7 mouse cellular contexts compared by ENCODE assay signal in genomic region chr12:54312522-54313210, GRCm38 (mm10).
DNase-seq lines count a peak whose midpoint lies in the region; ATAC-seq and TF ChIP-seq lines count a peak whose summit lies in the region.

No protein-coding gene starts in this region.

- H3K27me3 ChIP-seq in hindbrain, embryonic 12.5 days = peaks cover 14% of the 10 kb centered on the region
- H3K27me3 ChIP-seq in liver, embryonic 11.5 days (replicated peaks; ENCODE audit: control insufficient read depth, insufficient read depth, low read length) = peaks cover 7% of the 10 kb centered on the region

- H3K9me3 ChIP-seq in hindbrain, embryonic 12.5 days (replicated peaks) = no peaks in the 10 kb centered on the region
- no peaks in the 10 kb centered on the region for H3K9me3 ChIP-seq in liver, embryonic 11.5 days (ENCODE audit: control insufficient read depth, low read length)

- H3K4me2 ChIP-seq in hindbrain, embryonic 12.5 days (replicated peaks) = peak overlapping the region; percentile 85
- H3K4me2 ChIP-seq in liver, embryonic 11.5 days = peak overlapping the region; percentile 70

- H3K9ac ChIP-seq in hindbrain, embryonic 12.5 days = peak overlapping the region; percentile 67
- H3K9ac ChIP-seq in liver, embryonic 11.5 days (ENCODE audit: low read depth, low read length) = no peak overlapping the region

- no peak for TF ChIP-seq POLR2A in brain, embryonic 14.5 days (IDR thresholded peaks at IDR 0.05; ENCODE audit: borderline replicate concordance, extremely low read depth, insufficient read depth, insufficient read length, poor library complexity, severe bottlenecking)

- peak; percentile 23; the same call in 1 of the 2 replicates for ATAC-seq in hindbrain, embryonic 12.5 days (ENCODE audit: low FRiP score)
- ATAC-seq in liver, embryonic 11.5 days (replicated peaks; ENCODE audit: low FRiP score) = peak; percentile 39; the same call in 1 of the 2 replicates

- no peaks in the 10 kb centered on the region for H3K36me3 ChIP-seq in hindbrain, embryonic 12.5 days
- H3K36me3 ChIP-seq in liver, embryonic 11.5 days (ENCODE audit: control insufficient read depth, insufficient read depth, low read length) = no peaks in the 10 kb centered on the region

- H3K4me3 ChIP-seq in hindbrain, embryonic 12.5 days = peak overlapping the region; percentile 35
- H3K4me3 ChIP-seq in liver, embryonic 11.5 days (ENCODE audit: low read depth, low read length) = peak overlapping the region; percentile 39

- peak; percentile 41 for DNase-seq in ES-CJ7 (ENCODE audit: low read depth, low spot score)
- DNase-seq in brain, embryonic 14.5 days (ENCODE audit: low read depth) = peak; percentile 16
- DNase-seq in liver, embryonic 11.5 days (ENCODE audit: low spot score) = no peak
- DNase-seq in retina, embryonic 14.5 days (ENCODE audit: low spot score) = no peak
- no peak for DNase-seq in gastrocnemius, postnatal 10 days
- no peak for DNase-seq in thymus, postnatal 0 days (ENCODE audit: low spot score)

- H3K27ac ChIP-seq in hindbrain, embryonic 12.5 days = no peak overlapping the region
- H3K27ac ChIP-seq in liver, embryonic 11.5 days (ENCODE audit: low read depth, low read length) = no peak overlapping the region

- TF ChIP-seq CTCF in brain, embryonic 14.5 days (IDR thresholded peaks at IDR 0.05; ENCODE audit: borderline replicate concordance, extremely low read depth, insufficient read depth, insufficient read length) = no peak

- H3K4me1 ChIP-seq in hindbrain, embryonic 12.5 days = peaks cover 20% of the 10 kb centered on the region
- H3K4me1 ChIP-seq in liver, embryonic 11.5 days (replicated peaks; ENCODE audit: control insufficient read depth, insufficient read depth, low read length) = peaks cover 7% of the 10 kb centered on the region

- 10% methylated on average over 14 of the region's 14 CpGs for WGBS in hindbrain, embryonic 12.5 days
- 16% methylated on average over 14 of the region's 14 CpGs for WGBS in liver, embryonic 11.5 days

Comparison
In these comparisons a context has a peak if more than half of its experiments do, and no peak if none do; other contexts are left out.
1. DNase-seq: peak in ES-CJ7 (single experiment) and brain, embryonic 14.5 days (single experiment); none in liver, embryonic 11.5 days (single experiment), retina, embryonic 14.5 days (single experiment), gastrocnemius, postnatal 10 days (single experiment) and thymus, postnatal 0 days (single experiment).